30 mouse cellular contexts compared by ENCODE assay signal in the genomic region with DNA sequence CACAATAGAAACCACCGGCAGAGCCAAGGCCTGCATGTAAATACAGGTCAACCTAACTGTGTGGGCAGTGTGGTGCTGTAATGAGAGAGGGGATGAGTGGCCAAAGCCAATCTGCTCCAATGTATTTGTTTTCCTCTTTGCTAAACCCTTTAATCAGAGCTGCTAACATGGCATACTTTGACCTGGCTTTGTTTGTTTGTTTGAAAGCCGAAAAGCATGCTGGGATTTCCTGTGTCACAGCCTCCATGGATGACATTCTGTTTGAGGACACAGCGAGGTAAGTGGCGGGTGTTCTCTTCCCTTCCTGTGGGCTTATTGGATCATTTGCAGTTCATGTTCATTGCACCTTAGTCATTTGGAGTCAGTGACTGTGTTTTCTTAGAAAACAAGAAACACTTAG. TPM values are rescaled to one million over a fixed set of nuclear protein-coding genes. Genes with fewer than 3 reads are reported as not detected.
DNase-seq lines count a peak whose midpoint lies in the region; ATAC-seq and TF ChIP-seq lines count a peak whose summit lies in the region.
"Had no signal": no experiment of that assay in that cellular context is flagged by ENCODE, and none has a peak within 500 bp of the region (broad histone marks: within the 10 kb centered on the region; RNA-seq: fewer than 3 reads in every experiment).

No protein-coding gene starts in this region.

- peak; percentile 33; the same call in 1 of the 2 replicates for TF ChIP-seq EP300 in liver, postnatal 0 days (IDR thresholded peaks at IDR 0.05; ENCODE audit: low read depth)

- H3K27me3 ChIP-seq in kidney, postnatal 0 days (ENCODE audit: insufficient read depth, low read length), result no peaks in the 10 kb centered on the region
- no peaks in the 10 kb centered on the region for H3K27me3 ChIP-seq in kidney, embryonic 14.5 days (ENCODE audit: control insufficient read depth, insufficient read depth, low read length)
- H3K27me3 ChIP-seq in liver, embryonic 16.5 days (ENCODE audit: control insufficient read depth, insufficient read depth, low read depth, low read length), result no peaks in the 10 kb centered on the region
- no peaks in the 10 kb centered on the region for H3K27me3 ChIP-seq in liver, postnatal 0 days (ENCODE audit: insufficient read depth, low read length)
- H3K27me3 ChIP-seq: CH12.LX; embryonic facial prominence, embryonic 12.5 days; forebrain, embryonic 12.5 days; forebrain, embryonic 15.5 days; heart, embryonic 13.5 days; hindbrain, embryonic 12.5 days; hindbrain, embryonic 15.5 days; Patski had no signal

- peak; percentile 18 for DNase-seq in heart, adult 11 months
- no peak for DNase-seq in heart, postnatal 14 days
- peak; percentile 24 for DNase-seq in kidney, postnatal 0 days (ENCODE audit: low spot score)
- no peak for DNase-seq in liver
- DNase-seq in liver, postnatal 0 days, result peak; percentile 34
- DNase-seq in thymus, postnatal 4 days, result no peak
- DNase-seq: adrenal gland, postnatal 10 days; adrenal gland, postnatal 36 days; B cell, adult 2 months; cerebellum, adult 18-20 months; cerebellum, adult 9-10 months; cerebellum, postnatal 14 days; gastrocnemius, postnatal 25 days; heart, adult 2 months had no signal

- H3K4me2 ChIP-seq in kidney, postnatal 0 days (ENCODE audit: low read length), result no peak overlapping the region
- H3K4me2 ChIP-seq in kidney, embryonic 14.5 days (replicated peaks; ENCODE audit: low read depth, low read length), result no peak overlapping the region
- no peak overlapping the region for H3K4me2 ChIP-seq in liver, embryonic 16.5 days (ENCODE audit: low read depth, low read length)
- no peak overlapping the region for H3K4me2 ChIP-seq in liver, postnatal 0 days (ENCODE audit: low read depth, low read length)
- H3K4me2 ChIP-seq: embryonic facial prominence, embryonic 12.5 days; forebrain, embryonic 12.5 days; forebrain, embryonic 15.5 days; heart, embryonic 13.5 days; hindbrain, embryonic 12.5 days; hindbrain, embryonic 15.5 days had no signal

- H3K36me3 ChIP-seq in kidney, postnatal 0 days (ENCODE audit: insufficient read depth, low read length), result no peaks in the 10 kb centered on the region
- no peaks in the 10 kb centered on the region for H3K36me3 ChIP-seq in kidney, embryonic 14.5 days (ENCODE audit: control insufficient read depth, insufficient read depth, low read length)
- H3K36me3 ChIP-seq in liver, embryonic 16.5 days (ENCODE audit: control insufficient read depth, insufficient read depth), result no peaks in the 10 kb centered on the region
- H3K36me3 ChIP-seq in liver, postnatal 0 days (replicated peaks; ENCODE audit: insufficient read depth, low read length), result no peaks in the 10 kb centered on the region
- H3K36me3 ChIP-seq: embryonic facial prominence, embryonic 12.5 days; forebrain, embryonic 12.5 days; forebrain, embryonic 15.5 days; G1E; heart, embryonic 10.5 days; heart, embryonic 13.5 days; hindbrain, embryonic 12.5 days; hindbrain, embryonic 15.5 days had no signal

- 44% methylated on average over 4 of the region's 4 CpGs for WGBS in kidney, postnatal 0 days
- WGBS in kidney, embryonic 14.5 days, result 48% methylated on average over 4 of the region's 4 CpGs
- 56% methylated on average over 4 of the region's 4 CpGs for WGBS in liver, embryonic 16.5 days (ENCODE audit: insufficient replicate concordance)
- WGBS in liver, postnatal 0 days (ENCODE audit: insufficient replicate concordance), result 55% methylated on average over 4 of the region's 4 CpGs

- no peaks in the 10 kb centered on the region for H3K9me3 ChIP-seq in kidney, postnatal 0 days (replicated peaks; ENCODE audit: low read length)
- no peaks in the 10 kb centered on the region for H3K9me3 ChIP-seq in kidney, embryonic 14.5 days (ENCODE audit: control insufficient read depth, low read length)
- no peaks in the 10 kb centered on the region for H3K9me3 ChIP-seq in liver, embryonic 16.5 days (replicated peaks; ENCODE audit: control insufficient read depth, low read length)
- H3K9me3 ChIP-seq in liver, postnatal 0 days (ENCODE audit: low read length), result no peaks in the 10 kb centered on the region
- H3K9me3 ChIP-seq: embryonic facial prominence, embryonic 12.5 days; forebrain, embryonic 12.5 days; forebrain, embryonic 15.5 days; G1E; heart, embryonic 10.5 days; heart, embryonic 13.5 days; hindbrain, embryonic 12.5 days; hindbrain, embryonic 15.5 days had no signal

- no peak for ATAC-seq in kidney, postnatal 0 days (replicated peaks; ENCODE audit: low FRiP score, low read depth)
- ATAC-seq in kidney, embryonic 14.5 days (ENCODE audit: low FRiP score, low TSS enrichment), result no peak
- peak; percentile 43; the same call in 1 of the 2 replicates for ATAC-seq in liver, embryonic 16.5 days (ENCODE audit: low read depth)
- ATAC-seq in liver, postnatal 0 days, result peak; percentile 96
- ATAC-seq: forebrain, embryonic 15.5 days; Patski had no signal

- H3K9ac ChIP-seq in kidney, postnatal 0 days (ENCODE audit: low read depth, low read length), result no peak overlapping the region
- no peak overlapping the region for H3K9ac ChIP-seq in kidney, embryonic 14.5 days (ENCODE audit: low read depth, low read length)
- H3K9ac ChIP-seq in liver, embryonic 16.5 days (ENCODE audit: low read depth, low read length), result no peak overlapping the region
- no peak overlapping the region for H3K9ac ChIP-seq in liver, postnatal 0 days (replicated peaks)
- H3K9ac ChIP-seq: embryonic facial prominence, embryonic 12.5 days; forebrain, embryonic 12.5 days; forebrain, embryonic 15.5 days; heart, embryonic 13.5 days; hindbrain, embryonic 12.5 days; hindbrain, embryonic 15.5 days had no signal

- TF ChIP-seq CTCF in kidney, postnatal 0 days (IDR thresholded peaks at IDR 0.05; ENCODE audit: low read depth), result no peak
- no peak for TF ChIP-seq CTCF in liver, postnatal 0 days (IDR thresholded peaks at IDR 0.05; ENCODE audit: low read depth)

- no peak overlapping the region for H3K27ac ChIP-seq in kidney, postnatal 0 days
- H3K27ac ChIP-seq in kidney, embryonic 14.5 days (ENCODE audit: low read depth, low read length), result no peak overlapping the region
- H3K27ac ChIP-seq in liver, embryonic 16.5 days (ENCODE audit: low read length), result no peak overlapping the region
- H3K27ac ChIP-seq in liver, postnatal 0 days (ENCODE audit: low read depth), result peak overlapping the region; percentile 58
- H3K27ac ChIP-seq: embryonic facial prominence, embryonic 12.5 days; forebrain, embryonic 12.5 days; forebrain, embryonic 15.5 days; heart, adult 2 months; heart, embryonic 10.5 days; heart, embryonic 13.5 days; hindbrain, embryonic 12.5 days; hindbrain, embryonic 15.5 days had no signal

- H3K4me1 ChIP-seq in kidney, postnatal 0 days (replicated peaks; ENCODE audit: insufficient read depth, low read length), result no peaks in the 10 kb centered on the region
- no peaks in the 10 kb centered on the region for H3K4me1 ChIP-seq in kidney, embryonic 14.5 days (ENCODE audit: control insufficient read depth, insufficient read depth, low read length)
- H3K4me1 ChIP-seq in liver, embryonic 16.5 days (ENCODE audit: control insufficient read depth, low read depth, low read length), result no peaks in the 10 kb centered on the region
- no peaks in the 10 kb centered on the region; the same call in 1 of the 2 replicates for H3K4me1 ChIP-seq in liver, postnatal 0 days (ENCODE audit: insufficient read depth)
- H3K4me1 ChIP-seq: embryonic facial prominence, embryonic 12.5 days; forebrain, embryonic 12.5 days; forebrain, embryonic 15.5 days; heart, embryonic 10.5 days; heart, embryonic 13.5 days; hindbrain, embryonic 12.5 days; hindbrain, embryonic 15.5 days had no signal

- intact Hi-C loops in heart, postnatal 14 days (cut with DNase I), result no loop called here

- H3K4me3 ChIP-seq in kidney, postnatal 0 days (replicated peaks; ENCODE audit: low read depth, low read length), result no peak overlapping the region
- H3K4me3 ChIP-seq in kidney, embryonic 14.5 days (ENCODE audit: low read length), result no peak overlapping the region
- H3K4me3 ChIP-seq in liver, embryonic 16.5 days (ENCODE audit: low read depth, low read length), result no peak overlapping the region
- H3K4me3 ChIP-seq in liver, postnatal 0 days (ENCODE audit: low read depth, low read length), result no peak overlapping the region
- H3K4me3 ChIP-seq: embryonic facial prominence, embryonic 12.5 days; erythroblast, embryonic 14.5 days; forebrain, embryonic 12.5 days; forebrain, embryonic 15.5 days; heart, adult 2 months; heart, embryonic 10.5 days; heart, embryonic 13.5 days; hindbrain, embryonic 12.5 days; hindbrain, embryonic 15.5 days had no signal

RNA-seq across cellular contexts. Expression of gene Acot12, which starts 8.7 kb away (rescaled TPM):
- total RNA-seq in heart, postnatal 14 days (2021), result not detected
- 0.48 and 0.54 TPM in 2 replicates for polyA plus RNA-seq in kidney, postnatal 0 days (2015; fragmentation: Nextera tagmentation; extraction: Ambion mirVana)
- 0.18 TPM in 1 of 2 replicates, not detected in the other for polyA plus RNA-seq in kidney, embryonic 14.5 days (2014; fragmentation: Nextera tagmentation; extraction: Ambion mirVana)
- polyA plus RNA-seq in liver, embryonic 16.5 days (2015; fragmentation: Nextera tagmentation; extraction: Ambion mirVana), result 7.4 TPM in 2 replicates
- 30.0 TPM in 2 replicates for polyA plus RNA-seq in liver, postnatal 0 days (2015; fragmentation: Nextera tagmentation; extraction: Ambion mirVana)
- total RNA-seq: G1E; gastrocnemius, postnatal 25 days; heart, adult 2 months; heart, postnatal 25 days; hematopoietic stem cell, adult 5-6 weeks had no signal
- polyA plus RNA-seq: erythroblast, embryonic 14.5 days; forebrain, embryonic 12.5 days; forebrain, embryonic 15.5 days; G1E; heart, embryonic 10.5 days; heart, embryonic 13.5 days; heart, embryonic 16.5 days; hindbrain, embryonic 12.5 days; hindbrain, embryonic 15.5 days; Patski had no signal

RNA-seq across cellular contexts. Expression of gene Zcchc9, which starts 57.5 kb away (rescaled TPM):
- 10 to 100 TPM; 13.9 to 19.5 TPM for total RNA-seq in heart, postnatal 14 days (2021)
- polyA plus RNA-seq in kidney, postnatal 0 days (2015; fragmentation: Nextera tagmentation; extraction: Ambion mirVana), result 22.5 TPM in 2 replicates
- 31.5 and 34.0 TPM in 2 replicates for polyA plus RNA-seq in kidney, embryonic 14.5 days (2014; fragmentation: Nextera tagmentation; extraction: Ambion mirVana)
- polyA plus RNA-seq in liver, embryonic 16.5 days (2015; fragmentation: Nextera tagmentation; extraction: Ambion mirVana), result 8.1 and 8.9 TPM in 2 replicates
- 6.8 and 8.8 TPM in 2 replicates for polyA plus RNA-seq in liver, postnatal 0 days (2015; fragmentation: Nextera tagmentation; extraction: Ambion mirVana)

Comparison
In these comparisons a context has a peak if more than half of its experiments do, and no peak if none do; other contexts are left out.
1. DNase-seq: peak in heart, adult 11 months (single experiment), kidney, postnatal 0 days (single experiment) and liver, postnatal 0 days (single experiment); none in heart, postnatal 14 days (0 of 2), liver (single experiment) and thymus, postnatal 4 days (single experiment).
2. ATAC-seq: peak in liver, embryonic 16.5 days (single experiment) and liver, postnatal 0 days (single experiment); none in kidney, postnatal 0 days (single experiment) and kidney, embryonic 14.5 days (single experiment).